Comparison of ENCODE assay signal across 10 mouse cellular contexts in genomic region chr3:130310694-130311305, GRCm38 (mm10).
DNase-seq lines count a peak whose midpoint lies in the region; ATAC-seq and TF ChIP-seq lines count a peak whose summit lies in the region.
"Had no signal": no experiment of that assay in that cellular context is flagged by ENCODE, and none has a peak within 500 bp of the region (broad histone marks: within the 10 kb centered on the region; RNA-seq: fewer than 3 reads in every experiment).

No protein-coding gene starts in this region.

- TF ChIP-seq EP300 in heart, adult 2 months (IDR thresholded peaks at IDR 0.05; ENCODE audit: insufficient read depth, low read depth, low read length), result no peak

- no peak for ATAC-seq in heart, embryonic 11.5 days (replicated peaks; ENCODE audit: insufficient number of reproducible peaks, low FRiP score, low TSS enrichment)
- peak; percentile 85 for ATAC-seq in hindbrain, embryonic 13.5 days (ENCODE audit: low FRiP score)

- TF ChIP-seq CTCF in heart, adult 2 months (IDR thresholded peaks at IDR 0.05), result no peak

- H3K9ac ChIP-seq in heart, embryonic 11.5 days (ENCODE audit: low read depth, low read length), result no peak overlapping the region
- H3K9ac ChIP-seq in hindbrain, embryonic 13.5 days, result no peak overlapping the region
- no peak overlapping the region for H3K9ac ChIP-seq in heart, adult 2 months (ENCODE audit: low read depth, low read length)

- no peaks in the 10 kb centered on the region for H3K79me2 ChIP-seq in heart, adult 2 months (replicated peaks; ENCODE audit: control insufficient read depth, insufficient read depth, low read length)

- DNase-seq in heart, adult 11 months, result peak; percentile 61
- DNase-seq in embryo, embryonic 11 days, result peak; percentile 50
- DNase-seq in mesoderm, embryonic 11.5 days (ENCODE audit: low read depth, low spot score), result peak; percentile 27
- DNase-seq in adrenal gland, postnatal 10 days, result no peak
- no peak for DNase-seq in ovary, postnatal 14 days (ENCODE audit: low spot score)
- DNase-seq in heart, adult 2 months, result no peak
- DNase-seq: gastrocnemius, postnatal 25 days had no signal

- WGBS in heart, embryonic 11.5 days (ENCODE audit: insufficient replicate concordance), result 62% methylated on average over 14 of the region's 14 CpGs
- 33% methylated on average over 14 of the region's 14 CpGs for WGBS in hindbrain, embryonic 13.5 days
- WGBS in heart, adult 2 months, result 76% methylated on average over 14 of the region's 14 CpGs

- no peak overlapping the region for H3K4me2 ChIP-seq in heart, embryonic 11.5 days
- peak overlapping the region; percentile 27 for H3K4me2 ChIP-seq in hindbrain, embryonic 13.5 days
- H3K4me2 ChIP-seq: liver, embryonic 11.5 days had no signal

- no peaks in the 10 kb centered on the region for H3K9me3 ChIP-seq in heart, embryonic 11.5 days (replicated peaks; ENCODE audit: control insufficient read depth, low read length)
- H3K9me3 ChIP-seq in hindbrain, embryonic 13.5 days, result no peaks in the 10 kb centered on the region

- no peak overlapping the region for H3K27ac ChIP-seq in heart, embryonic 11.5 days (ENCODE audit: low read depth, low read length)
- H3K27ac ChIP-seq in hindbrain, embryonic 13.5 days, result peak overlapping the region; percentile 26; the same call in 1 of the 2 replicates
- H3K27ac ChIP-seq in heart, adult 2 months, result no peak overlapping the region

- TF ChIP-seq POLR2A in heart, adult 2 months (IDR thresholded peaks at IDR 0.05; ENCODE audit: insufficient read depth, low read depth, low read length), result no peak

- no peaks in the 10 kb centered on the region for H3K36me3 ChIP-seq in heart, embryonic 11.5 days (ENCODE audit: control insufficient read depth, insufficient read depth, low read length)
- no peaks in the 10 kb centered on the region for H3K36me3 ChIP-seq in hindbrain, embryonic 13.5 days
- no peaks in the 10 kb centered on the region for H3K36me3 ChIP-seq in heart, adult 2 months (ENCODE audit: control insufficient read depth, insufficient read depth, low read length)

- no peak overlapping the region for H3K4me3 ChIP-seq in heart, embryonic 11.5 days (ENCODE audit: low read depth, low read length)
- H3K4me3 ChIP-seq in hindbrain, embryonic 13.5 days, result no peak overlapping the region
- H3K4me3 ChIP-seq in heart, adult 2 months, result no peak overlapping the region

- no peaks in the 10 kb centered on the region for H3K27me3 ChIP-seq in heart, embryonic 11.5 days (ENCODE audit: control insufficient read depth, insufficient read depth, low read length)
- H3K27me3 ChIP-seq in hindbrain, embryonic 13.5 days, result no peaks in the 10 kb centered on the region
- H3K27me3 ChIP-seq in heart, adult 2 months (ENCODE audit: control insufficient read depth, insufficient read depth, low read length), result no peaks in the 10 kb centered on the region

- no peaks in the 10 kb centered on the region for H3K4me1 ChIP-seq in heart, embryonic 11.5 days (ENCODE audit: control insufficient read depth, insufficient read depth, low read length)
- H3K4me1 ChIP-seq in hindbrain, embryonic 13.5 days (replicated peaks), result peaks cover 19% of the 10 kb centered on the region
- H3K4me1 ChIP-seq in heart, adult 2 months (ENCODE audit: control insufficient read depth, insufficient read depth, low read length), result no peaks in the 10 kb centered on the region

- intact Hi-C loops in heart, adult 2 months (cut with DNase I), result no loop called here

Comparison
In these comparisons a context has a peak if more than half of its experiments do, and no peak if none do; other contexts are left out.
1. DNase-seq: peak in heart, adult 11 months (single experiment), embryo, embryonic 11 days (single experiment) and mesoderm, embryonic 11.5 days (single experiment); none in adrenal gland, postnatal 10 days (single experiment), ovary, postnatal 14 days (single experiment) and heart, adult 2 months (0 of 2).